Mouse (Mus musculus): Measurements from ENCODE around the gene Trim30c. TPM values are rescaled to one million over a fixed set of nuclear protein-coding genes. Genes with fewer than 3 reads are reported as not detected.

The Trim30c gene
- 0.10 and 0.14 TPM in 2 replicates for polyA plus RNA-seq (2015; fragmentation: Nextera tagmentation; extraction: Ambion mirVana)

DNA sequence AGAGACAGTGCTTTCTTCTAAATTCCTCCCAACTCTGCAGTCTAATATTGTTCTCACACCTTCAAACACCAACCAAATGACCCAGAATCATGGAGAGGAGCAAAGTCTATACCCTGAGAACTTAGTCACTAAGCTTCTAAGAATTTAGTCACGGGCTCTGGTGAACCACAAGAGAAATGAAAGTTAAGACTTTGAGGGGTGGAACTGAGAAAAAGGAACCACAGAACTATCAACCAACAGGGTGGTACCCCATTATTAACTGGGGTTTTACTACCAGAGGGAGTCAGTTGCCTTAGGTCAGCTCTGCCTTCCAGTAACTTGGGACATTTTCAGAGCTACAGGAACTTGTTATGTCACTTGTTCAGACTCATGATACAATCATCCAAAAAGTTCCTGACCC lies at the start of gene Trim30c:
Gene Trim30c (minus strand): TSS at position 140 of the 400 bp plus-strand sequence.
- H3K4me1 ChIP-seq (replicated peaks; ENCODE audit: control insufficient read depth, insufficient read depth, low read length): no peaks in the 10 kb centered on the region
- no peak within 1 kb of the TSS for H3K27ac ChIP-seq (ENCODE audit: low read depth, low read length)
- H3K4me2 ChIP-seq (replicated peaks; ENCODE audit: low read depth): no peak within 1 kb of the TSS
- no peak within 1 kb of the TSS for H3K4me3 ChIP-seq (ENCODE audit: low read depth, low read length)
- H3K27me3 ChIP-seq (replicated peaks; ENCODE audit: control insufficient read depth, insufficient read depth, low read length): no peaks in the 10 kb centered on the region
- TF ChIP-seq CTCF (IDR thresholded peaks at IDR 0.05; ENCODE audit: low read depth): no peak
- H3K9me3 ChIP-seq (ENCODE audit: control insufficient read depth): no peaks in the 10 kb centered on the region
- no peaks in the 10 kb centered on the region for H3K36me3 ChIP-seq (ENCODE audit: control insufficient read depth, insufficient read depth)
- H3K9ac ChIP-seq (ENCODE audit: low read depth, low read length): no peak within 1 kb of the TSS
- ATAC-seq: no peak
- WGBS: 60% methylated on average over 1 of the region's 1 CpGs

DNA sequence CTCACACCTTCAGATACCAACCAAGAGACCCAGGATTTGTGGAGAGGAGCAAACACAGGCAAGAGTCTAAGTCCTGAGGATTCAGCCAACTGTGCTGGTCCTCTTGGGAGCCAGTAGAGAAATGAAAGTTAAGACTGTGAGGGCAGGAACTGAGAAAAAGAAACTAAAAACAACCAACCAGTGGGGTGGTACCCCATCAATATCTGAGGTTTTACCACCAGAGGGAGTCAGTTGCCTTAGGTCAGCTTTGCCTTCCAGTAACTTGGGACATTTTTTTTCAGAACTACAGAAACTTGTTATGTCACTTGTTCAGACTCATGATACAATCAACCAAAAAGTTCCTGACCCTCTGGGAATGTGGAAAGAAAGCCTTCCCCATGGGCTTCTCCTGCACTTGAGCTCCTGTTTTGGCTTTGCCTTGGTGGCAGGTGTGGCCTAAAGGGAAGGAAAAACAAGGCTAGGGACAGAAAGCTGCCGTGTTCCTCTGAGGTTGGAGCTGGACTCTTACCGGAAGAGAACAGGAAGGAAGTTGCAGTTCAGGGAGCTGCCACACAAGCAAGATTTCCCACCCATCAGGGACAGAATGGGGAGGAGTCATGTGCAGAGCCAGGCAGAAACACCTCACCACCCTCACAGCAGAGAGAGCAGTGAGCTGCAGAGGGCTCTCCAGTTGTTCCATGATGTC lies 45.5 kb upstream of the Trim30c start:
- Histone ChIP-seq H3K27ac (ENCODE audit: low read depth, low read length) (peak overlapping the region; percentile 41; the same call in 1 of the 2 replicates), H3K4me2 (replicated peaks; ENCODE audit: low read depth) (peak overlapping the region; percentile 40), H3K36me3 (ENCODE audit: control insufficient read depth, insufficient read depth) (no peaks in the 10 kb centered on the region), H3K4me1 (replicated peaks; ENCODE audit: control insufficient read depth, insufficient read depth, low read length) (no peaks in the 10 kb centered on the region), H3K9ac (ENCODE audit: low read depth, low read length) (no peak overlapping the region), H3K9me3 (ENCODE audit: control insufficient read depth) (no peaks in the 10 kb centered on the region), H3K27me3 (replicated peaks; ENCODE audit: control insufficient read depth, insufficient read depth, low read length) (no peaks in the 10 kb centered on the region), H3K4me3 (ENCODE audit: low read depth, low read length) (0 out of 2 replicates have a peak overlapping the region, but pooled peaks have one; percentile 2)
- peak; percentile 65 for TF ChIP-seq CTCF (IDR thresholded peaks at IDR 0.05; ENCODE audit: low read depth)
- WGBS: 50% methylated on average over 2 of the region's 2 CpGs
- peak; percentile 67 for ATAC-seq

DNA sequence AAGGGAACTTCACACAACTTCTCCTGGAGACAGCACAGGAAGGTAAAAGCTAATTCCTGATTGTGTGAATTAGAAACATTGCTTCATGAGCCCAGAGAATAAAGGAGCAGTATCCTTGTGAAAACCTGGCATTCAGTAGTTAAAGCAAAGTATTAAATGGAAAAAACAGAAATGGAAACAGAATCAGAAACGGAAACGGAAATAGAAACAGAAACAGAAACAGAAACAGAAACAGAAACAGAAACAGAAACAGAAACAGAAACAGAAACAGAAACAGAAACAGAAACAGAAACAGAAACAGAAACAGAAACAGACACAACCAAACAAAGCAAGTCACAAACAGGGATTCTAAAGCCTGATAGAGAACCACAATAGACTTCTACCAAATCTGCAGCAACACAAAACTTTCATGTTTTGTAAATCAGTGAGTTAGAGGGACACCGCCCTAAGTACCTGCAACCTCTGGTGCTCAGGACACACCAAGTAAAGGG lies 3.9 kb upstream of the Trim30c start:
- Histone ChIP-seq H3K27ac (ENCODE audit: low read depth, low read length) (no peak overlapping the region), H3K4me1 (replicated peaks; ENCODE audit: control insufficient read depth, insufficient read depth, low read length) (no peaks in the 10 kb centered on the region), H3K9ac (ENCODE audit: low read depth, low read length) (no peak overlapping the region), H3K36me3 (ENCODE audit: control insufficient read depth, insufficient read depth) (no peaks in the 10 kb centered on the region), H3K4me2 (replicated peaks; ENCODE audit: low read depth) (no peak overlapping the region), H3K4me3 (ENCODE audit: low read depth, low read length) (no peak overlapping the region), H3K27me3 (replicated peaks; ENCODE audit: control insufficient read depth, insufficient read depth, low read length) (no peaks in the 10 kb centered on the region), H3K9me3 (ENCODE audit: control insufficient read depth) (no peaks in the 10 kb centered on the region)
- ATAC-seq: no peak
- no peak for TF ChIP-seq CTCF (IDR thresholded peaks at IDR 0.05; ENCODE audit: low read depth)
- WGBS: 93% methylated on average over 3 of the region's 3 CpGs

DNA sequence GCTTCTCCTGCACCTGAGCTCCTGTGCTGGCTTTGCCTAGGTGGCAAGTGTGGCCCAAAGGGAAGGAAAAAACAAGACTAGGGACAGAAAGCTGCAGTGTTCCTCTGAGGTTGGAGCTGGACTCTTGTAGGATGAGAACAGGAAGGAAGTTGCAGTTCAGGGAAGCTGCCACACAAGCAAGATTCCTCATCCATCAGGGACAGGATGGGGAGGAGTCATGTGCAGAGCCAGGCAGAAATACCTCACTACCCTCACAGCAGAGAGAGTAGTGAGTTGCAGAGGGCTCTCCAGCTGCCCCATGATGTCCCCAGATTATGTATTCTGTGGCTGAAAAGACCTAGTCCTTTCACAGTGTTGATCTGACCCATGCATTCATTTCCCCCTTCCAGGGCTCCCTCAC lies 503 bp upstream of the Trim30c start:
- no peak for ATAC-seq
- Histone ChIP-seq H3K4me1 (replicated peaks; ENCODE audit: control insufficient read depth, insufficient read depth, low read length) (no peaks in the 10 kb centered on the region), H3K9me3 (ENCODE audit: control insufficient read depth) (no peaks in the 10 kb centered on the region), H3K9ac (ENCODE audit: low read depth, low read length) (no peak overlapping the region), H3K4me3 (ENCODE audit: low read depth, low read length) (no peak overlapping the region), H3K4me2 (replicated peaks; ENCODE audit: low read depth) (no peak overlapping the region), H3K27ac (ENCODE audit: low read depth, low read length) (no peak overlapping the region), H3K36me3 (ENCODE audit: control insufficient read depth, insufficient read depth) (no peaks in the 10 kb centered on the region), H3K27me3 (replicated peaks; ENCODE audit: control insufficient read depth, insufficient read depth, low read length) (no peaks in the 10 kb centered on the region)
- TF ChIP-seq CTCF (IDR thresholded peaks at IDR 0.05; ENCODE audit: low read depth): no peak

DNA sequence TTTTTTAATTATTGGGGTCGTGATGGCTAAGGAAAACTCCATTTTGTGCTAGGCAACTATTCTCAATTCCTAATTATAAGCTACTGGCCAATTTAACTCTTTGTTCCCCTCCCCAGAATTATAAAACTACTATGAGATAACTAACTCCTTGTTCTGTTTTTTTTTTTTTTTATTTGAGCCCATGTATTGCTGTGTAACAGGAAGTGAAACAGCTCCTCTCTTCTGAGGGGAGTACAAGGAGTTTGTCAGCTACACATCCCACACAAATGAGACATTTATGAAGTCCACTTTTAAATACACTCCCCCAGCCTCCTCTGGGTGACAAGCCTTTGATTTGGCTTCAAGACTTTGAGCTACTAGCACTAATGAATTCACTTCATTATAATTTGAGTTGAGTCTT lies 2.1 kb downstream of the Trim30c start:
- Histone ChIP-seq H3K9ac (ENCODE audit: low read depth, low read length) (no peak overlapping the region), H3K4me1 (replicated peaks; ENCODE audit: control insufficient read depth, insufficient read depth, low read length) (no peaks in the 10 kb centered on the region), H3K27ac (ENCODE audit: low read depth, low read length) (no peak overlapping the region), H3K9me3 (ENCODE audit: control insufficient read depth) (no peaks in the 10 kb centered on the region), H3K4me3 (ENCODE audit: low read depth, low read length) (no peak overlapping the region), H3K27me3 (replicated peaks; ENCODE audit: control insufficient read depth, insufficient read depth, low read length) (no peaks in the 10 kb centered on the region), H3K36me3 (ENCODE audit: control insufficient read depth, insufficient read depth) (no peaks in the 10 kb centered on the region), H3K4me2 (replicated peaks; ENCODE audit: low read depth) (no peak overlapping the region)
- WGBS: 76% methylated on average over 1 of the region's 1 CpGs
- no peak for TF ChIP-seq CTCF (IDR thresholded peaks at IDR 0.05; ENCODE audit: low read depth)
- ATAC-seq: no peak

DNA sequence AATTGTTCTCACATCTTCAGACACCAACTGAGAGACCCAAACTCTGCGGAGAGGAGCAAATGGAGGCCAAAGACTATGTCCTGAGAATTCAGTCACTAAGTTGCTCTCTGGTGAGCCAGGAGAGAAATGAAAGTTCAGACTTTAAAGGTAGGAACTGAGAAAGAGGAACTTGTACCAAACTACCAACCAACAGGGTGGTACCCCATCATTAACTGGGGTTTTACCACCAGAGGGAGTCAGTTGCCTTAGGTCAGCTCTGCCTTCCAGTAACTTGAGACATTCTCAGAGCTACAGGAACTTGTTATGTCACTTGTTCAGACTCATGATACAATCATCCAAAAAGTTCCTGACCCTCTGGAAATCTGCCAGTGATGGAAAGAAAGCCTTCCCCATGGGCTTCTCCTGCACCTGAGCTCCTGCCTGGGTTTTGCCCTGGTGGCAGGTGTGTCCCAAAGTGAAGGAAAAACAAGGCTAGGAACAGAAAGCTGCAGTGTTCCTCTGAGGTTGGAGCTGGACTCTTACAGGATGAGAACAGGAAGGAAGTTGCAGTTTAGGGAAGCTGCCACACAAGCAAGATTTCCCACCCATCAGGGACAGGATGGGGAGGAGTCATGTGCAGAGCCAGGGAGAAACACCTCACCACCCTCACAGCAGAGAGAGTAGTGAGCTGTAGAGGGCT lies 30.8 kb downstream of the Trim30c start, which contains the start of gene Trim30b:
Gene Trim30b (minus strand): TSS at position 149 of the 679 bp plus-strand sequence.
- H3K36me3 ChIP-seq (ENCODE audit: control insufficient read depth, insufficient read depth): no peaks in the 10 kb centered on the region
- TF ChIP-seq CTCF (IDR thresholded peaks at IDR 0.05; ENCODE audit: low read depth): peak; percentile 41
- 55% methylated on average over 1 of the region's 1 CpGs for WGBS
- ATAC-seq: no peak
- no peak within 1 kb of the TSS for H3K4me2 ChIP-seq (replicated peaks; ENCODE audit: low read depth)
- H3K4me1 ChIP-seq (replicated peaks; ENCODE audit: control insufficient read depth, insufficient read depth, low read length): no peaks in the 10 kb centered on the region
- H3K9me3 ChIP-seq (ENCODE audit: control insufficient read depth): no peaks in the 10 kb centered on the region
- no peaks in the 10 kb centered on the region for H3K27me3 ChIP-seq (replicated peaks; ENCODE audit: control insufficient read depth, insufficient read depth, low read length)
- H3K4me3 ChIP-seq (ENCODE audit: low read depth, low read length): no peak within 1 kb of the TSS
- H3K9ac ChIP-seq (ENCODE audit: low read depth, low read length): no peak within 1 kb of the TSS
- no peak within 1 kb of the TSS for H3K27ac ChIP-seq (ENCODE audit: low read depth, low read length)

All from intestine, postnatal 0 days (tissue).